ENCODE assay signal across 7 mouse cellular contexts in genomic region chr4:129742232-129743009, GRCm38 (mm10). TPM values are rescaled to one million over a fixed set of nuclear protein-coding genes. Genes with fewer than 3 reads are reported as not detected.
DNase-seq lines count a peak whose midpoint lies in the region; ATAC-seq lines count a peak whose summit lies in the region.

Gene Khdrbs1 (minus strand): TSS chr4:129742303.

- peak within 1 kb of the TSS; percentile 100 for H3K9ac ChIP-seq in intestine, embryonic 15.5 days

- peaks cover 21% of the 10 kb centered on the region for H3K4me1 ChIP-seq in intestine, embryonic 15.5 days (replicated peaks)
- peaks cover 30% of the 10 kb centered on the region for H3K4me1 ChIP-seq in midbrain, embryonic 10.5 days

- intact Hi-C loops in gastrocnemius, postnatal 36 days (cut with DNase I), result no loop called here
- intact Hi-C loops in left cerebral cortex, postnatal 25 days (cut with DNase I), result no loop called here

- under 1% methylated on average over 76 of the region's 76 CpGs for WGBS in intestine, embryonic 15.5 days
- 1% methylated on average over 76 of the region's 76 CpGs for WGBS in midbrain, embryonic 10.5 days

- peak within 1 kb of the TSS; percentile 99 for H3K27ac ChIP-seq in intestine, embryonic 15.5 days
- peak within 1 kb of the TSS; percentile 94 for H3K27ac ChIP-seq in midbrain, embryonic 10.5 days (replicated peaks)

- H3K27me3 ChIP-seq in intestine, embryonic 15.5 days (replicated peaks), result no peaks in the 10 kb centered on the region
- H3K27me3 ChIP-seq in midbrain, embryonic 10.5 days (ENCODE audit: low read depth, poor library complexity, severe bottlenecking), result no peaks in the 10 kb centered on the region

- no peaks in the 10 kb centered on the region for H3K9me3 ChIP-seq in intestine, embryonic 15.5 days
- no peaks in the 10 kb centered on the region for H3K9me3 ChIP-seq in midbrain, embryonic 10.5 days (replicated peaks)

- peak within 1 kb of the TSS; percentile 98 for H3K4me3 ChIP-seq in intestine, embryonic 15.5 days (replicated peaks)
- H3K4me3 ChIP-seq in midbrain, embryonic 10.5 days, result peak within 1 kb of the TSS; percentile 100

- peak; percentile 96 for ATAC-seq in intestine, embryonic 15.5 days

- peak; percentile 99 for DNase-seq in adrenal gland, adult 2 months
- DNase-seq in embryo, embryonic 11.5 days (ENCODE audit: low read depth, low spot score), result peak; percentile 99
- DNase-seq in gastrocnemius, postnatal 36 days, result peak; percentile 91 to 95
- peak; percentile 94 to 97 for DNase-seq in left cerebral cortex, postnatal 25 days (ENCODE audit: low spot score in 2 of 2)
- peak; percentile 99 for DNase-seq in midbrain, embryonic 10.5 days (ENCODE audit: low spot score)
- peak; percentile 99 for DNase-seq in right cerebral cortex, postnatal 4 days

- peak within 1 kb of the TSS; percentile 64 for H3K4me2 ChIP-seq in intestine, embryonic 15.5 days (replicated peaks)

- no peaks in the 10 kb centered on the region; the same call in 1 of the 2 replicates for H3K36me3 ChIP-seq in intestine, embryonic 15.5 days
- H3K36me3 ChIP-seq in midbrain, embryonic 10.5 days, result peaks cover 23% of the 10 kb centered on the region

RNA-seq across cellular contexts. Expression of gene Khdrbs1, which starts in this region (rescaled TPM):
- 10 to 100 TPM; 65.0 to 66.3 TPM for total RNA-seq in adrenal gland, adult 2 months (2021)
- 114 and 124 TPM in 2 replicates for polyA plus RNA-seq in adrenal gland, adult 2 months (2012; rRNA removed)
- 10 to 100 TPM; 20.2 to 26.5 TPM for total RNA-seq in gastrocnemius, postnatal 36 days (2021)
- polyA plus RNA-seq in intestine, embryonic 15.5 days (2015; fragmentation: Nextera tagmentation; extraction: Ambion mirVana), result 83.6 and 95.9 TPM in 2 replicates
- 10 to 100 TPM; 87.6 to 88.7 TPM for total RNA-seq in left cerebral cortex, postnatal 25 days (2021)
- polyA plus RNA-seq in midbrain, embryonic 10.5 days (2016; fragmentation: Nextera tagmentation; extraction: Ambion mirVana), result 152 and 162 TPM in 2 replicates

Comparison
In these comparisons a context has a peak if more than half of its experiments do, and no peak if none do; other contexts are left out.
1. Peak in every context shown above with its lines: DNase-seq, ATAC-seq, H3K4me3 ChIP-seq and H3K27ac ChIP-seq.